Mouse (Mus musculus): ENCODE data around the gene Sfxn5.
A peak's percentile ranks its signal among the peaks of the same experiment; 100 is the strongest.

The Sfxn5 gene

DNA sequence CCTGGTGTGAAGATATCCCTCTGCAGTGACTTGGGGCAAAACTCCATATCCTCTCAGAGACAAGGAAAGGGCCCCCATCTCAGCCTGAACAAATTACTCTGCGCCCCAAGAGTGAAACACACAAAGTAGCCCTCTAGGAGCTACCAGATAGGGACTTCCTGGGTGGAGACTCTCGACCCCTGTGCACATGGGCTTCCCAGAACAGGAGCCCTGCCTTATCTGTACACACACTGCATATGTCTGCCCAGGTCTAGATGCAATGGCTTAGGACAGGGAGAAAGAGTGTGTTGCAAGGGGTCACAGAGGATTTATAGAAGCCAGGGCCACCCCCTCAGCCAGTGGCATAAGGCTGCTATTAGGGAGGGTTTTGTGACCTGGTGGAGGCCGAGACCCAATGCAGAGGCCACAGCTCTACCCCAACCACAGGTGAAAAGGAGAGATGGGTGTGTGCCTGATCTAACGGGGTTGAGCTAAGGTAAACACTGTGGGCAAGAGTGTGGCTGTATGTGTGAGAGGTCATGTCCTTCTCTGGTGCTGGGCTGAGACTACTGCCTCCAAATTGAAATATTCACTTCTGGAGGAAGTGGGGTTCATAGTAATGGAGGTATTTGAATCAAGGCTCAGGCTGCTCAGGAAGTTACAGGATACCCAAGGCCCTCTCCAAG lies 44.9 kb downstream of the Sfxn5 start:
- no peak for DNase-seq (ENCODE audit: extremely low spot score, low spot score)

DNA sequence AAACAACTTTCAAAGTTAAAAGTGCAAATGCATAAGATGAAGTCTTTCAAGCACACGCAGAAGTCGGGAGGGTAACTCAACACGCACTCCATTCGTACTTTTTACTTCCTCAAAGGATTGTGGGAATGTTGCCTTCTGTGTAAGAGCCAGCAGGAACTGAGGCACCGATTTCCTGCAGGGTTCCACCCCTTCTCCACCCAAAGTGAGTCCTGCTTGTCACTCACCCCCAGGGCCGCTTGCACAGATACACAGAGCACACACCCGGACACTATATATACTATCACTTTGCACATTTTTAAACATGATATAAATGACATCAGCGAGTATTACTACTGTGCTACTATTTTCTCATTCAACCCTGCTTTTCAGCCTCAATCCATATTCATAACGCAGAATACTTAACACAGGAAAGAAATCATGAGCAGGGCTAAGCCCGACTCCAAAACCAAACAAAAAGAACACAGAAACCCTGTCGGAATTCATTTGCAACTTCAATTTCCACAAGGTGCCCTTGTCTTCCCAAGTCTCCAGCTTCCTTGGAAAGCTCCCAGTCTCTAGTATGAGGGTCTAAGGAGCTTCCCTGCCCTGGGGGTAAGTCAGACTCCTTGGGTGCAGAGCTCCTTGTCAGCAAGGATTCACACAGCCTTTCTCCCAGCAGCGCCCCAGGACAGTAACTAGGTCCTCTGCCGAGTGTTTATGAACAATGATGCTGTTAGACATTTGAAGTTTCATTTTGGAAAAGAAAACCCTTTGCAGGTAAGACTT lies 46.8 kb downstream of the Sfxn5 start:
- no peak for DNase-seq (ENCODE audit: extremely low spot score, low spot score)

DNA sequence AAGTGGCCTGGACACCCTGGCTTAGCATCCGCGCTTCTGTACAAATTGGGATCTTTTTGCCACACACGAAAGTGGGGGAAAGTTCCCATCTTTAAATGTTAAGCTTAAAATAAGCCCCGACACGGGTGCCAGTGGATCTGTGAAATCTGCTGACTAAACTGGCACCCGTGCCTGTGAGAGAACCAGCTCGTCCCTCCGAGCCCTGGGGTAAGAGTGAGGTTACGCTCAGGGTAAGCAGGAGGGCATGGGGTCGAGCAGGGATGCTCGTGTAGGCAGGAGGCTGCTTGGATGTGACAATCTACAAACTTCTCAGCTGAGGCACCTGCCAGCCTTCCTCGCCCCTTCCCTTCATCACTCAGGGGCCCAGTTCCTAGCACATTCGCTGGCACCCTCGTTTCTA lies 52.4 kb downstream of the Sfxn5 start:
- no peak for DNase-seq (ENCODE audit: extremely low spot score, low spot score)

DNA sequence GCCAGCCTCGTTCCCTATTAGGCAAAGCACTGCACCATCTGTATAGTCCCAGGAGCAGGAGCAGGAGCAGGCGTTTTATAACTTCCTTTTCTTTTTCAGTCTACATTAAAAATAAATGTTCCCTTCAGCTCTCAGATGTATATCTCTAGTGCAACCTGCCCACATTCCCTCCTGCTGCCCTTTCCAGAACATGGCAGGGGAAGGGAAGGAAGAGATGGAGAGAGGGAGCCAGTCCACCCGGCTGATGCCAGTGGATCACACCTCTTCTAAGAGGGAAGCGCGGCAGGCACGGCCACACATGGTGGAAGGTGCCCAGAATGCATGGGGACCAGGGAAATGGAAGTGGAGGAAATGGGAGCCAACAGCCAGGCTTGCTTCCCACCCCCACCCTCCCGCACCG lies 56.7 kb downstream of the Sfxn5 start:
- DNase-seq (ENCODE audit: extremely low spot score, low spot score), result no peak

DNA sequence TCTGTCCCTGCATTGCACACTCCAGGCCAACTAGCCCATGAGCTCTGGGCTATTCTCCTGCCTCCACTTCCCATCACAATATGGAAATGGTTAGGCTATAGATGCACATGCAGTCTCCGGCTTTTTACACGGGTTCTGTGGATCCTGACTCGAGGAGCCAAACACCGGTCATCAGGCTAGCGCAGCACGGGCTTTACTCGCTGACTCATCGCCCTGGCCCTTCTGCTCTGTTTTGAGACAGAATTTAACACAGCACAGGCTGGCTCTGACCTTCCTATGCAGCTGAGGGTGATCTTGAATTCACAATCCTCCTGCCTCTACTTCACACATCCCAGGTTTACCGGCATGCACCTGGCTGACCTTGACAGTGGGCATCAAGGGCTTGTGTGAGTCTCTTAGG lies 60.8 kb downstream of the Sfxn5 start:
- DNase-seq (ENCODE audit: extremely low spot score, low spot score), result no peak

DNA sequence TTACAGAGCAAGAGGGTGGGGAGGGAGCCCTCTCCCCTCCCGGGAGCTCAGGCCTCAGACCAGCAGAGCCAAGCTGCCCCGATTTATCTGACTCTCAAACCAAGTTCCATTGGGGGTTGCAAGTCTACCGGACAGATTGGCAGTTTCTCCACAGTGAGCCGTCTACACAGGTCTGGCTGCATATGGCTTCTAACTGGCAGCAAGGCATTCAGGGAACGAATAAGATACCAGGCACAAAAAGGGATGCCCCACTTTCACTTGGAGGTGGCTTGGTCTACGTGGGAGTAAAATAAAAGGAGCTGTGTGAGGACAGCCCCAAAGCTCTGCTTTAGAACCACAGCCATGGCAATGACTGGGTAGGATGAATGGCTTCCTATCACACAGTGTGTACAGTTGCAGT lies 67.2 kb downstream of the Sfxn5 start:
- DNase-seq (ENCODE audit: extremely low spot score, low spot score), result no peak

DNA sequence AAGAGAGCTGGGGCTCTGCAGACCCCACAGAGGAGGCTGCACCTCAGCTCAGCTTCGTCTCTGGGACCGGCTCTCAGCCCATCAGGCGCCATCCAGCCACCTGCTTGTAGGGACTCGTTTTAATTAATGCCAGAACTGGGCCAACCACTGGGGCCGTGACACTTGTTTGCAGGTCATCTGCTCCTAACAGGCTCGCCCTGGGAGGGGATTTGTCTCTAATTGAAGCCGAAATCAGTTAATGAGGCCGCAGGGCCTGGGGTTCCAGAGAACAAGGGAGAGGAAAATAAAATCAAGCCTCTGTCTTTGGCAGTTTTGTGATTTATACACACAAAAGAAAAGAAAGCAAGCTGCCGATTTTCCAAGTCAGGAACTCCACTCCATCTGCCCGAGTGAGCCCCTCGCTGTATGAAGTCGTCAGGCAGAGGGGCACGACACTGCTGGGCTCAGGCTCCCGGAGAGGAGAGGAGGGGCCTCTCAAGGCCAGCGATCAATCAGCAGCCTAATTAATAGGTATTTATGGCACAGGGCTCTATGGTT lies 68.2 kb downstream of the Sfxn5 start:
- DNase-seq (ENCODE audit: extremely low spot score, low spot score), result peak; percentile 52

DNA sequence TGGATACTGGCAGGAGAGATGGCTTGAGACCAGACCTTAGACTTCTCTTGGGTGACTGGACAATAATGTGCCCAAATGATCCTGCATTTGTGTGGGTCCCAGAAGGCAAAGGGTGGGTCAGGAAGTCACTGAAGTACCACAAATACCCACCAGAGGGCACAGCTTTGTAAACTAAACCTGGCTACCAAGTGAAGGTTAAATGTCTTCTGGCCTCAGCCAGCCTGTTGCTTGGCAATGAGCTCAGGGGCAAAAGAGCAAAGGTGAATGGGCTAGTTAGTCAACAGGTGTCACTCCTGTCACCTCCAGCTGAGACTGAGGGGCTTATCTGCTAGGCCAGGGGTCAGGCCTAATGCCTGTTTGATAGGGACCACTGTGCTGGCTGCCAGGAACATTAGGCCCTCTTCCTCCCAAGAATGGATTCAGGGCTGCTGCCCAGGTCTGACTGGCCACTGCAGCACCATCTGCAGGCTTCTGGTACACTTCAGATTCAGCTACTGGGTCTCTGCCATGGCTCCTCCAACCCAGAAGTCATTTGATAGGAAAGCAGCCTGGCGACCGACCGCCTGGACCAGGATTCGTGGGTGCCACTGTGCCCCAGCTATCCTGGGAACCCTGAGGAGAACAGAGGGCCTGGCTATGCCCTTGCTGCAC lies 70.2 kb downstream of the Sfxn5 start:
- peak; percentile 56 for DNase-seq (ENCODE audit: extremely low spot score, low spot score)

DNA sequence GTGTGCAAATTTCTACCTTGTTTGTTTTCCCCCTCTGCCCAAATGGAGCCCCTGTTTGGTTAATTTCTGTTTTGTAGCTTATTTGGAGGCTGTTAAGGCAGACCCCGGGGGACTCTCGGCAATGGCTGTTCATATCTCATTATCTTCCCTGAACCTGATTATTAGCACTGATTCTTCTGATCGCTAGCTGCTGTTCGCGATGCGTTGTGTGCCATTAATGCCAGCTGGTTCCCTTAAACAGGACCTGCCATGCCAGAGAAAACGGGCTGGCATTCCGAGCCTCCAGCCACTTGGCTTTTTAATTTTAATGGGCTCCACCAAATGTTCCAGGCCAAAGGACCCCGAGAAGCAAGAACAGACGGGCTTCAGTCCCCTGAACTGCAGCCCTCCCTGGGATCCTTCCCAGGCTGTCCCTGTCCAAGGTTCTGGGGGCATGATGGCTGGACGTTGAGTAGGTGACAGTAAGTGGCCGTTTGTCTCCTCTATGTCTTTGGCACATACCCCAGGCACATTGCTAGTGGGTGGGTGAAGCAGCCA lies 74.1 kb downstream of the Sfxn5 start:
- no peak for DNase-seq (ENCODE audit: extremely low spot score, low spot score)

DNA sequence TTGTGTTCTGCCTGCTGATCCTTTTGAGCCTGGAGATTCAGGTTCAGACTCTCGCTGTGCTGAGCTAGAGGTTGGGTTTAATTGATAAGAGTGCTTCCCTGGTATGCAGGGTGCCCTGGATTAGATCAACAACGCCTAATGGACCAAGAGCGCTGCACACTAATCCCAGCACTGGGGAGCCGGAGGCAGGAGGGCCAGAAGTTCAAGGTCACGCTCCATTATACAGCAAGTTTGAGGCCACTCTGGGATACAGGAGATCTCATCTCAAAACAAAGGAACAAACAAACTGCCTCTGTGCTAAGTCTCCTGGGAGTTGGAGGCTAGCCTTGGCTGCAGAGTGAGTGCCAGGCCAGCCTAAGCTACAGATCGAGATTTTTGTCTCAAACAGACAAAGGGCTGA lies 77.6 kb downstream of the Sfxn5 start:
- DNase-seq (ENCODE audit: extremely low spot score, low spot score), result no peak

DNA sequence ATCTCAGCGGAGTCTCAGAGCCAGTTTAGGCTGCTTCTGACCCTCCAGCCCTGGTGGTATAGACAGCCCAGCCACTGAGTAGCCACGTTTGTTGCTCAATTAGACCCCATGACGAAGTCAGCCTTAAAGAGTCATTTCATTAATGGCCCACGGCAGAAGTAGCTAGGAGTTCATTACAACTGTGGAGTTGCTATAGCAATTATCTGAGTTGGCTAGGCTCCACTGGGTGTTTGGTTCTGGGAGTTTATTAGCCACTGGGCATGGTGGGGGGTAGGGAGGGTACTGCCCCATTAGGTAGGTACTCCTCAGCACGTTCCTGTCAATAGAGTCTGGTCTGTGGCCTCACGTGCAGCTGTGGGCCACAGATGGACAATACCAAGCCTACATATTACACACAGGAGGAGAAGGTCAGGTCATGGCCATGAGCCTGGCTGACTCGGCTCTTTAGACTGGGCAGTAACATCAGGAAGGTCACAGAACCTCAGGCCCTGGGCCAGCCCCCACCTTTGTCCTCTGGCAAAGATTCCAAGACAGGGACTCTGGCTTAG lies 79.2 kb downstream of the Sfxn5 start:
- no peak for DNase-seq (ENCODE audit: extremely low spot score, low spot score)

DNA sequence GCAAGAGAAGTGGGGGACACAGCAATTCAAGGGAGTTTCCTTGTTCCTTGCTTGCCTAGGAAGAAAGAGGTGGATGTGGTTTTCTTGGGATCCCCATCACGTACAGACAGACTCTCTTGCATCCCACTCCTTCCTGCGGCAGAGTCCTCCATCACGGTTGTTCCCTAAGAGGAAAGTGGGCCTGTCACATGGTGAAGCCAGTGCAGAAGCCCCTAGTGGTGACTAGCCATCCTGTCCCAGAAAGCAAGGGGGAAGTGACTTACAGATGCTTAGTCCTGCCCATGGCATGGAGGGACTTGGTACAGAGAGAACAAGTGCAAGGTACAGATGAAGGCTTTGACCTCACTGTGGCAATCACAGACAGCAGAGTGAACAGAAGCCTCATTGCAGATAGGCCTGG lies 79.9 kb downstream of the Sfxn5 start:
- DNase-seq (ENCODE audit: extremely low spot score, low spot score), result no peak

DNA sequence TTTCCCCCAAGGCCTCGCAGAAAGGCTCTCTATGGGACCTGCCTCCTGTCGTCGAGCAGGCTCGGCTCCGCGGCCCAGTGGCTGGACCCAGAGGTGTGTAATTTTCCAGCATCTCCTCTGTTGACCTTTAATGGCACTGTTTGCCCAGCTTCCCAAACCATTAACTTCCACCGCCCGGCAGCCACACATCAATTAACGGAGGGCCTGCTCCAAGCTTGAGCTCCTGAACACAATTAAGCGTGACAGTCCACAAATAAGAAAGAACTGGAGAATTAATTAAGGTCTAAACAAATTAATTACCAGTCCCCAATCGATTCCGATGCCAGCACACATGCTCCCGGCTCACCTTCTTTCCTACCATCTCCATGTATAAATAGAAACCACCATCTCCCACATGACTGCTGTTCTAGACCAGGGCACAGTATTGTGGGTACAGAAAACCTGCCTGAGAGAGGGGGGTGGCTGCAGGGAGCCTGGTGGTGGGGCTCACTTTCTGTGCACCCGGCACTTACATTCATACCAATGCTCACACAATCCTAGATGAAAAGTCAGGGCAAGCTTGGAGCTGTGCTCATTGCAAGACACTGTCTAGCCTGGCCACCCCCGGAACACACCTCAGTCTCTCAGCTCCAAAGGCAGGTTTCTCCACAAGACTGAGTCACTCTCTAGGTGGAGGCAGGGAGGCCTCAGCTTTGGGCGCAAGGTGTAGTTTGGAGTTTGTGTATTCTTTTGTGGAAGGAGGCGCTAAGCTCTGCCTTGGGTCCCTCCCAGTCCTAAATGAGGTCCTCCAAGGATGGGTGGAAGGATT lies 80.8 kb downstream of the Sfxn5 start:
- no peak for DNase-seq (ENCODE audit: extremely low spot score, low spot score)

DNA sequence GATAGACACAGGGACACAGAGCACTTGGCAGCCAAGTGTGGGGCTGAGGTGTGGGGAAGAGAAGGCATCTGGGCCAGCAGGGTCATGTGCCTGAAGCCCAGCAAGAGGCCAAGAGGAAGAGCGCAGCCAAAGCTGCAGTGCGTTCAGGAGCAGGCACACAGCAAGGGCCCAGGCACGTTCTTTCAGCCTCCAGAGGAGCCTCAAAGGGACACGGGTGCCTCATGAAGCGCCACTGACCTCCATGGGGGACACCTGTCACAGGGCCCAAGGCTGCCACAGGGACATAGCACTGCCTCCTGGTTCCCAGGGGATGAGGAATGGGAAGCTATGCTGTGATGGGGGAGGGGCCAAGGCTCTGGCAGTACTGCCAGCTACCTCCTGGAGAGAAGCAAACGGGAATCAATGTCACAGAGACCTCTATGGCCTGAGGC lies 82.4 kb downstream of the Sfxn5 start:
- DNase-seq (ENCODE audit: extremely low spot score, low spot score), result no peak

DNA sequence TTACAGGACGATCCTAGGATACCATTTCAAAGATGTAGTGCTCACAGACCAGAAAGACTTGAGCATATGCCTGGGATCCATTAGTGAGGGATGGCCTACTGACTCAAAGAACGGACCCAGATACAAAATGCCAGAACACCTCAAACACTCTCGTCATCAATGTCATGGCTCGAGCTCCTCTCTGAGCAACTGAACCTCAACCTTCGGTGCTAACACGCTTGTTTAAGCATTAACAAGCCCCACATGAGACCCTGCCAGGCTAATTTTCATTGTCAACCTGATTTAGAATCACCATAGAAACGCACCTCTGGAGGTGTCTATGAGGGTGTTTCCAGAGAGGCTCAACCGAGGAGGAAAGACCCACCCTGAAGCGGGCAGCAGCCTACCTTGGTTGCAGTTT lies 83.4 kb downstream of the Sfxn5 start:
- no peak for DNase-seq (ENCODE audit: extremely low spot score, low spot score)

DNA sequence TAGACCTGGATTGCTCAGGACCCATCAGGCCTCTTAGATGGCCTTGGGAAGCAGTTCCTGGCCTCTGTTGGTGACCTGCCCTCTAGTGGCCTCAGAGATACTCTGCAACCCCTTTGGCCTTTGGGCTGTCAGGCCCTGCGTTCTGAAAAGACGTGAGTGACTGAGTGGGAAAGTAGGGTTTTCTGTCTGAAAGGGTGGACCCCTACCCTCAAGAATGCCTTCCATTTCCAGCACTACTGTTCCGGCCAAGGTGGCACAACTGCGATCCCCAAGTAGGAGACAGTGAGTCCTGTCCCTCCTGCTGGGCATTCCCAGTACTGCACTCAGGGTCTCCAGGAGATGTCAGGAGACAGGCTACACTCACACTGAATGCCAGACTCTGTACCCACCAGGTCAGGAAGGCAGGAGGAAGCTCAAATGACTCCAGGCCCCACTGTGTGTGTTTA lies 94.2 kb downstream of the Sfxn5 start:
- DNase-seq (ENCODE audit: extremely low spot score, low spot score), result peak; percentile 85

DNA sequence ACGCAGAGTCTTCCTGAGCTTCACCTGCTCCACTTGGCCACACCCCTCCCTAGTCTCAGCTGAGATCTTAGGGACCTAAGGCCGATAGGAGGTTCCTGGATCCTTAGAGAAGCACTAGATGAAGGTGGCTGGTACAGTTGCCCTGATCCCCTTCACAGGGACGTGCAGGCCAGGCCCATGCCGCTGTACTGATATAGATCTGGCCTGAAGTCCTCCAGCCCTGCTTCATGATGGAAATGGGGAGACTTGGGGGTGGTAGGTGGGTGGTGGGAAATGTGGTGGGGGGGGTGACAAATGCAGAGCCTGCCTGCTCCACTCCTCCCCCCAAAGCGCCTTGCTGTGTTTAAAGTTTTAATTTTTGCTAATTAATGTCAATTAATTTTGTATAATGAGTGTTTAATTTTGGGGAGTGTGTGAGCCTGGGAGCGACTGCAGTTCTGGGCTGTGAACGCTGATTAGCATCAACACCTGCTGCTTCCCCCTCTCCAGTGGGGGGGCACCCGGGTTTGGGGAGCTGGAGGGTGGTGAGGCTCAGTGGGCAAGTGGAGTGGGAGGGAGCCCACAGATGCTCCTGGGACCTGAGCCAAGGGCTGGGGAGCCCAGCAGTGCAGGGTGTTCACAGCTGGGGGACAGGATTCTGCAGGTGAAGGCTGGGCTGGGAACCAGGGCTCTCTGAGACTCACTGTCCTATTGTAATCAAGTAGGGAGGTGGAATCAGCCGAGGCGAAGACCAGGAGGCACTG lies 95.5 kb downstream of the Sfxn5 start:
- no peak for DNase-seq (ENCODE audit: extremely low spot score, low spot score)

DNA sequence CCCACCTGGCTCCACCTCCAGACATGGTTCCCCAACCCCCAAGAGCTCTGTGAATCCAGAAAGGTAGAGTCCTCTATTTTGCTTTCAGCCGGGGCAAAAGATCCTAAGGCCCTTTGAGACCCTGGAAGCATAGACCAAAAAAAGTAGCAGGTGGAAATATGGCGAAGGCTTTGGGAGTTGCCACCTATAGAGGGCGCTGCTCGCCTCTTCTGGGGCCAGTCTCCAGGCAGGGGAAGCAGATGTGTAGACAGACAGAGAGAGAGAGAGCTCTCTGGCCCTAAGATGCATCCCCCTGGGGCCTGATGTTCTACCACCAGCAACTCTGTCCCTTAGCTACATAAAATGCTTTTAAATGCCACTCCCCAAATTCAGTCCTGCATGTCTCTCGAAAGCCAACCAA lies 96.2 kb downstream of the Sfxn5 start:
- no peak for DNase-seq (ENCODE audit: extremely low spot score, low spot score)

DNA sequence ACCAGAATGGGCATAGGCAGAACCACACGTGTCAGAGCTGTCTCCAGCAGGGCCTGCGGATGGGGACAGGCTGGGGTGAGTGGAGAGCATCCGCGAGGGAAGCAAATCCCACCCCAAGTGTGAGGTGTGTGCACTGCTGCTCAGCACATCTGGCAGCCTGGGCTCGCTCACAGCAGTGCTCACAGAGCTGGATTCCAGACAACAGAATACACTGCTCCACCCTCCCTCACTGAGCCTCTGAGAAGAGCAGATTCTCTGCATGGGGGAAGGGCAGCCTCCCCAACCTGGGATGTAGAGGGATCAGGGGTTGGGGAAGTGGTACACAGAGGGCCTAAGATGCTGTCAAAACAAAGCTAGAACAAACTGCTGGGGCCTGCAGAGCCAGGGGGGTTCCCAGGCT lies 98.4 kb downstream of the Sfxn5 start:
- no peak for DNase-seq (ENCODE audit: extremely low spot score, low spot score)
